Mouse (Mus musculus) erythroblast, embryonic 14.5 days (primary cell): ENCODE data around the gene Six3.

ENCODE experiments used
- GATA1 ChIP-seq: IDR thresholded peaks from 2 replicates; pipeline ENCODE4 v1.6.1; 2012; ENCODE audit warnings: low read length, inconsistent platforms, mixed read lengths
- TAL1 ChIP-seq: IDR thresholded peaks from 3 replicates; pipeline ENCODE4 v1.6.1; 2012; ENCODE audit warnings: low read length, inconsistent platforms, mixed read lengths

DNA sequence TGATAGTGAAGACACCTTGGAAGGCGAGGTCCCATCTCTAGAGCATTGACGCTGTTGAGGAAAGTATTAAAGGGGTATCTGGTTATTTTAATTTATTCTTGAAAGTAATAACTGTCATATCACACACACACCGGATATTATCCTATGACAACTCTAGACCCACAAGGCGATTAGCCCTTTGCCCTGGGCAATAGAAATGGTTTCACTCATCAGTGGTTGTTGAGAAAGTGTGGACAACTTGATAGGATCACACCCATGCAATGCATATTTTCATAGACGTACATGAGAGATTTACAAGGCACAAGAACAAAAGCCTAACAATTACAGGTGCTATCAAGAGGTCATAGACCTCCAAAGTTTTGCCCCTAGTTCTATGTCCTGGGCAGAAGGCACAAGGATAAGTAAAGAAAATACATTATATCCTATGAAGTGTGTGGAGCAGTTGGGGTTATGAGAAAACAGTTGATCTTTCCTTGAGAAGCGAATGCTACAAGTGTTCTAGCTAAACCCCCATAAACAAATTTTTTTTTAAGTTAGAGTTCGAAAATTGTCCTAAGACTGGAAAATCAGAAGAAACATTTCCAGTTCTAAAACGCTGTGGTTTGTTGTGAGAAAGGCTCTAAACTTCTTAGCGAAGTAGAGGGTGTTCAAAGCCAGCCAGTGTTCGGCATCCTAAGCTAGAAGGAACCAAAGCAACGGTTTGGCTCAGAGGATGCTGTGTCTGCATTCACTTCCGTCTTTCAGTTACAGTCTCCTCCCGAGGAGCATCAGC is 3.6 kb upstream of the Six3 start:
- TF ChIP-seq TAL1: no peak
- no peak for TF ChIP-seq GATA1
